Mouse (Mus musculus): Measurements from ENCODE around the gene Adora2b.

The Adora2b gene

DNA sequence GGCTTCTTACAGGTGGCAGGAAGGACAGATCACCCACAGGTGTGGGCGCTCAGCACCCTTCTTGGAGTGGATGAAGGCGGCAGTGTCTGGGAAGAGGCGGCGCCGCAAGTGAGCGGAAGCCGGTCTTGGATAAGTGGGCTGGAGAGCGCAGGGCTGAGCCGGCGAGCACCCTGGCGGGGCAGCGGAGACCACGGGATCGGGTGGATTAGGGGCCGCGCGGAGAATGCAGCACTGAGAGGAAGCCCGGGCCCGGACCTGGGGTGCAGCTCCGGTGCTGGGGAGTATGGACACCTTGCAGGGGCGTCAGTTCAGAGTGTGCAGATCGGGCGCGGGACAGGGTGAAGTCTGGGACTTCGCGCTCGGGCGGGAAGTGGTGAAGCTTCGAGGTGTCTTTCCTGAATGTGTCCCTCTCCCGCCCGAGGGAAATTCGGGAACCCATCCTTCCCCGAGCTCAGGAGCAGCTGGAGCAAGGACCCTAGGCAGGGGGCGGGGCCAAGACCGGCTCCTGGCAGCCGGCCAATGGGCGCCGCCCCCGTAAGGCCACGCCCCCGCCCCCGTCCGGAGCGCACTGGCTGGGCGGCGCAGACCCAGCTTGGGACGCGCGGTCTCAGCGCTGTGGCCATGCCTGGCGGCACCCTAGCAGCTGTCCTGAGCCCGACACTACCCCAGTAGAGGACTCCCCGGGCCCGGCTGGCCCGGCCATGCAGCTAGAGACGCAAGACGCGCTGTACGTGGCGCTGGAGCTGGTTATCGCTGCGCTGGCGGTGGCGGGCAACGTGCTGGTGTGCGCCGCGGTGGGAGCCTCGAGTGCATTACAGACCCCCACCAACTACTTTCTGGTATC, at the start of gene Adora2b:
Gene Adora2b, plus strand, starts transcription at position 584 of the 844 bp plus-strand sequence.
- peak; percentile 89 for DNase-seq (ENCODE audit: low read depth, low spot score)

DNA sequence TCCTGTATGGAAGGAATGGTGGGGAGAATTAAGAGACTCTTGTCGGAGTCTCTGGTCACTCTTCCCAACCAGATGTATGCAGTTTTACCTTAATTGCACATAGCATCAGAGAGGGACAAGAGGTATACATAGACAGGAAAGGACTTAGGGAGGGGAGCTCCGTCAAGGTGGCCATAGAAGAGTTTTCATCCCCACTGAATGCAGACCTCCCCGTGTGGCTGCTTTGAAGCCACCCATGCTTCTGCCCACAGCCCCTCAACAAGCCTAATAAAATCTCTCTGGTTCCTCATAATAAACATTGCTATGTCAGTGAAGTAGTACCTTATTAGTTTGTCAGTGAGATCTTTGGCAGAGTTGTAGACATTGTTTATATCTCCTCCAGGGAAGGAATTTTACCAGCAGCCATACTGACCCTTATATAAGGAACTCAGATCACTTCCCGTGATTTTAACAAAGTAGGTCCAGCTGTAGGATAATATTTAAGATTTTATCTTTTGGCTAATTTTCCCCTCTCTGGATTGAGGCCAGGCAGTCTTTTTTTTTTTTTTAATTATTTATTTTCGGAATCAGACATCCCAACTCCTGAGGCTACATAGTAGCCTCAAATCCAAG, 47.8 kb upstream of the Adora2b start:
- no peak for DNase-seq (ENCODE audit: low read depth, low spot score)

DNA sequence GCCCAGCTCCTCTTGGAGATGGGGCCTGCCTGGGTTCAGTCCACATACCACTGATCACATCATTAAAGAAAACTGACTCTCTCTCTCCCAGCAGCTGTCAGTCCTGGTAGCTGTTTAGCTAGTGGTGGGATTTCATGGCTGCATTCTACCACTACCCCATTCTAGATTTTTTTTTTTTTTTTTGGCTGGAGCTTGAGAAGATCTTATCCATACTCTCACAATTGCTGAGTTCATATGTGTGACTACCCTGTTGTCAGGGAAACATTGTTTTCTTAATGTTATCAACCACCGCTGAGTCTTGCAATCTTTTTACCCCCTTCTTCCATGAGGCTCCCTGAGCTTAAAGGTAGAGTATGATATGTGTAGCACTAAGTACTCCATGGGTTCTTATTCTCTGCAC, 46.1 kb upstream of the Adora2b start:
- no peak for DNase-seq (ENCODE audit: low read depth, low spot score)

DNA sequence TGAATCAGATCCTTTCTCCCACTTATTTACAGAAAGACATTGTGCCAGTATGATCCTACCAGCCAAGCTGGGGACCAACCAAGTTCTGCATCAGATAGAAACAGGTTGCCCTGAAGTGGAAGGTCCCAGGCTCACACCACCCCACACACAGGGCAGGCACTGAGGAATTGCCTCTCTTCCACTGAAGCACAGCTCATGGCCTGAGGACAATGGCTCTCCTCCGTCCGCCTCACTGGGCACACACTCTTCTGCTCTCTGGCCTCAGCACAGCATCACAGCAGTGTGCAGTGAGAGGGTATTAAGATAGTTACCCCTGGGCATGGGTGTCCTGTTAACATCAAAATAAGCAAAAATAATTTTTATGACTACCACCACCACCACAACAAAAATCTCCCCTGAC, 39.7 kb upstream of the Adora2b start:
- DNase-seq (ENCODE audit: low read depth, low spot score): no peak

GRCm38 (mm10) chr11:62209891-62210290, 38.9 kb upstream of the Adora2b start:
- DNase-seq (ENCODE audit: low read depth, low spot score): no peak

- DNase-seq (ENCODE audit: low read depth, low spot score): no peak
These were observed 35.3 kb upstream of the Adora2b start for GRCm38 (mm10) chr11:62213384-62213989.

DNA sequence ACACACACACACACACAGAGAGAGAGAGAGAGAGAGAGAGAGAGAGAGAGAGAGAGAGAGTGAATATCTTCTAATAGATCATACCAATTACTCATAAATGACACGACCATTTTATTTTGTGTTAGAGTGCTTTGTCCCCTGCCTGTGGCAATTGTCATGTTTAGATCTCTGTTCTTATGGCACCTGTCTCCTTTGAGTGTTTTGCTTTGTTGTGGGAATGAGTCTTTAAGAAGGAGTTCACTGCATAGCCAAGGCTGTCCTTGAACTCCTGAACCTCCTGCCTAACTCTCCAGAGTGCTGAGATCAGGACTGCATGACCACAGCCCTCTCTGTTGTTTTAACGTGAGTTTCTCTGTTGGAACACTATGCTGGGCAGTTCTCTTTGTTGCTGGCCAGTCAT, 33.7 kb upstream of the Adora2b start:
- peak; percentile 80 for DNase-seq (ENCODE audit: low read depth, low spot score)

GRCm38 (mm10) chr11:62217751-62218150, 31.0 kb upstream of the Adora2b start:
- no peak for DNase-seq (ENCODE audit: low read depth, low spot score)

DNA sequence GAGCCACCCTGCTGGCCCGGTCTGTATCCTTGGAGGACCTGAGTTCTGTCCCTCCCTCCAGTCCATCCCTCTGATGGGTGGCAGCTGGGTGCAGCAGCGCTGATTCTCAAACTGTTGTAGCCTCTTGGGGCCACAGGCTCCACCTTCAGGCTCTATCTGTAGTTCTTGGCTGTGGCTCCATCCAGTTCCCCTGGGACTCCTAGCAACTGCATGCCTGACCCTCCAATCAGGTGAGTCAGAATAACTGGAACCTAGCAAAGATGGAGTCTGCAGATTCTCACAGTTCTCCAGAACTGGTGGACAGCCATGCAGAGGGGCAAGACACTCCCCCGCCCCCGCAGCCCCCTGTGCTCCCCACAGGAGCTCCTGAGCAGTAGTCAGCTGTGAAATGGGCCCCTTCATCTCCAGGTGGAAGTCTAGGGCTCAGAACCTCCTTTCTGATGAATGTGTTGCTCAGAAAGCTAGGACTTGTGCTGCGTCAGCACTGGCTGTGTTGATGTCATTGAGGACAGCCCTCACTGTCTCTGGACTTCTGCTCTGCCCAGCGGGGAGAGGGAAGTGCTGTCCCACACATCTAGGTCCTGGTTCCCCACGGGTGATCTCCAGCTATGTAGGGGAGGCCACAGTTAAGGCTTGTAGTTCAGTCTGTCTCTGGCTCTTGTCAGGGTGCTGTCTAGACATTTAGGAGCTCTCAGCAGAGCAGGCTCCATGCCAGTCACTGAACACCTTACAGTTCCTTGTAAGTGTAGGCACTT, 27.9 kb upstream of the Adora2b start:
- no peak for DNase-seq (ENCODE audit: low read depth, low spot score)

DNA sequence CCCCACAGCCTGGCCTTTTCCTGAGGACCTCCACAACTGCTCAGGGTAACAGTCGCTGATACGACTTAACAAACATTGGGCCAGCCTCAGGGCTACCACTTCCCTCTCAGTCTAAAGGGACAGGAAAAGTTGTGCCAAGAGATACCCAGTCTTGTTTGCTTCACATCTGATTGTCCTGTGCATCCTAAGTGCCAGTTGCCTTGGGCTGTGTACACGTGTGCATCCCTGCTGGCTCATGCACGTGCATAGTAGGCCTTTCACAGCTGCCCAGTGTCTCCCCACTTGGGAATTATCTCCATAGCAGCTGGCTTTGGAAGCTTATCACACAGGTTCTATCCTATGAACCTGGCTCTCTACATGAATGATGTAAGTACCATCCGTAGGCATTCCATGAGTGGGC, 25.4 kb upstream of the Adora2b start:
- no peak for DNase-seq (ENCODE audit: low read depth, low spot score)

- DNase-seq (ENCODE audit: low read depth, low spot score): no peak
These were observed 24.8 kb upstream of the Adora2b start for GRCm38 (mm10) chr11:62223962-62224361.

- no peak for DNase-seq (ENCODE audit: low read depth, low spot score)
These were observed 24.0 kb upstream of the Adora2b start for GRCm38 (mm10) chr11:62224797-62225196.

GRCm38 (mm10) chr11:62240631-62241261, 8.0 kb upstream of the Adora2b start:
- DNase-seq (ENCODE audit: low read depth, low spot score): no peak

DNA sequence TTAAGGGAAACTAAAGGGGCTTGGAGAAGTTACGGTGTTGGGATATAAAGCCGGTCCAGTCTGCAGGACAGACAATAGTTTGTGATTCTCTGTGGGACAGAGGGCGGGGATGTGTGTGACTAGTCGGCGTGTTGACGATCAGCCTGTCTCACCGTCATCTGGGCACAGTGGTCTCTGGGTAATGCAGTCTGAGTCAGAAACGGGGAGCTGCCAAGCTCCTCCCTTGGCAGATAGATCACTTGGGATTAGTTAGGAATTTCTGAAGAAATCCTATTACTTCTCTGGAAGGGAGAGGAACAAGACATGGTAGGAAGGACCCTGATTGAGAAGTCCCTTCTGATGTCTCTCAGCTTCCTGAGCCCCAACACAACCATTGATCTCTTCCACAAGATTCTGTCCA, 4.9 kb upstream of the Adora2b start:
- no peak for DNase-seq (ENCODE audit: low read depth, low spot score)

DNA sequence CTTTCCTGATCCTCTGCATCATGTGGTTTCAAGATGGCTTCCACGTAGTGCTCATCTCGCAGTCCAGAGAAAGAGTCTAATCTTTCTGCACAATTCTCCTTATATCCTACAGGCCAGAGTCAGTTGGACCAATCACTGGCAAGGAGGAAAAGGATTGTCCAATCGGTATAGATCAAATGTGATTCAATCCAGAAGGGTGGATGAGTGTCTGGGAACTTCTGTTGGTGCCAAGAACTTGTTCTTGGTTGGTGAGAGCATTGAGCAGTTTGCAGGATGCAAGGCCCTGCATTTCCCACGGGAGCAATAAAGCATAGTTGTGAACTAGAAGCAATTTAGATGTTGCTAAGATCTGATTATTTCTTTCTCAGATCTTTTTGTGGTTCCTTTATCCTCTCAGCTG, 4.3 kb upstream of the Adora2b start:
- DNase-seq (ENCODE audit: low read depth, low spot score): no peak

DNA sequence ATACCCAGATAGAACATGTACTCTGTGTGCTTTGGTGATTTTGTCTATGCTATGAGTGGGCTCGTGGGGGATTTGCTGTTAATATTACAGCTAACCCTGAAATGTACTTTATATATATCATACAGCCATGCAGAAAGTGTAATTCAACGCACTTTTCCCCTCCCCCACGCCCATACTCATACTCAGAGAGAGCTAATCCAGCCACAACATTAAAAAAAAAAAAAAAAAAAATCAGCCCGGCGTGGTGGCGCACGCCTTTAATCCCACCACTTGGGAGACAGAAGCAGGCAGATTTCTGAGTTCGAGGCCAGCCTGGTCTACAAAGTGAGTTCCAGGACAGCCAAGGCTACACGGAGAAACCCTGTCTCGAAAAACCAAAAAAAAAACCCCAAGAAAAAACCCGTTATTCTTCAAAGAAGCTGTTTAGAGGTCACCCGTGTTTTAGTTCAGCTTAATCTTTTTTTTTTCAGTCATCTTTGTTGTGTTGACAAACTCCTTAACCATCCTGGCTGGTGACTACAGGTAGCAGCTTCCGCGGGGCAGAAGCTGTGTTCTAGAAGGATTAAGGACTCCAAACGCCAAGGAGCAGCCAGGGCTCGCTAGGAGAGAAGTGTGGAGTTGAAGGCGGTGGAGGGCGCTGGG, 904 bp upstream of the Adora2b start:
- DNase-seq (ENCODE audit: low read depth, low spot score): no peak

DNA sequence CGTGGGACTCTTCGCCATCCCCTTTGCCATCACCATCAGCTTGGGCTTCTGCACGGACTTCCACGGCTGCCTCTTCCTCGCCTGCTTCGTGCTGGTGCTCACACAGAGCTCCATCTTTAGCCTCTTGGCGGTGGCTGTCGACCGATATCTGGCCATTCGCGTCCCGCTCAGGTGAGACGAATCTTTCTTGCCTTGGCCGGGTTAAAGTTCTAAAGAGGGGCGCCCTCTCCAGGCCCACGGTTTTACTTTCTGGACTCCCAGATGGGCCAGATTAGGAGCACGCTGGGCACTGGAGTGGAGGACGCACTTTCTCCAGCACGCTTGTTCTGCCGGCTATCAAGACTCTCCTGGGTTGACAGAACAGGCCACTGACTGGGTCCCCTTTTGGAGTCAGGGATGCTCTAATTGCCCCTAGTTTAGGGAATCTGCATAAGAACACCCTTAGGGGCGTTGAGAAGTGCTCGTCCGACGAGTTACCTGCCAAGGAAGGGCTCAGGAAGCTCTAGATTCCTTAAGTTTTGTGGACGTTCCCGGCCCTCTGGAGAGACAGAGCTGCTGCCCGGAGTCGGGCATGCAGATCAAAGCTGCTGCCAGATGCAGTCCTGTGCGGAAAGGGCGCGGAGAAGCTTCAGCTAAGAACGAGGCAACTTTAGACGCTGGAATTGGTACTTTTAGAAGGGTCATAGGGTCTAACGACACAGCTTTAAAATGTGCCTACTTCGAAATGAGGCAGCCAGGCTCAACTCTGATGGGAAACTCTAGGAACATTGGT, 668 bp downstream of the Adora2b start:
- DNase-seq (ENCODE audit: low read depth, low spot score): peak; percentile 54

- no peak for DNase-seq (ENCODE audit: low read depth, low spot score)
These were observed 2.3 kb downstream of the Adora2b start for GRCm38 (mm10) chr11:62251047-62251446.

DNA sequence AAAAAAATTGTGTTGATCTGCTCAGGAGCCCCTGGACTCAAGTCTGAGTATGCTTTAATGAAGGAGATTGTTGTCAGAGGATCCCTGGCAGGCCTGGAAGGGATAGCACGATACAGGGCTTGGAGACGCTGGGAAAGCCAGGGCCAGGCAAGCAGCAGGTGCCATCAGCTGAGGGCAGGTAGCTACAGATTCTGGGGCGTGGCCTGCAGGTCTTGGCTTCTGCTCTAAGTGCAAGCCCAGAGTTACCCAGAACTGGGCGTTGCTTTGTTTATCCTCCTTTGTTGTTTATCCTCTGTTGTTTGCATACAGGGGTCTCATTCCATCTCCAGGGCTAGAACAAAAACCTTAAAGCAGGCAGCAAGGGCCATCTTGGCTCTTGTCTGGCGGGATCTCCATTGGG, 4.6 kb downstream of the Adora2b start:
- no peak for DNase-seq (ENCODE audit: low read depth, low spot score)

DNA sequence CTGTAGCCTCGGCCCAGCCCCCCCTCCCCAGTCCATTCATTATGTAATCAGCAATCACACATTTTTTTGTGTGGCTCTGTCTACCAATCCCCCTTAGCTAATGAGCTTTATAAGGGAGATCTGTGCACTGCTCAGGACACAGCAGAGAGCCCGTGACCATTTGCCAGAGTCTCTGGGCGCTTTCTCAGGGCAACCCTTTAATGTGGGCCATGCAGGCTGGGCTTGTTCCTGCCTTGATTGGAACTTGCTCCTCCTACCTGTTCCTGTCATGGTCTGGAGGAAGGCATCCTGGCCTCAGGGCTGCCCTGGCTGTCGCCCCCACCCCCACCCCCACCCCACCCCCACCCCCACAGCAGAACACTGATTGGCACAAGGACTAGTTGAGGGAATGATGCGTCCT, 10.4 kb downstream of the Adora2b start:
- no peak for DNase-seq (ENCODE audit: low read depth, low spot score)
